Mouse (Mus musculus) layer of hippocampus, postnatal 25 days (tissue): ENCODE data around the gene Rep15. TPM values are rescaled to one million over a fixed set of nuclear protein-coding genes. Genes with fewer than 3 reads are reported as not detected.

ENCODE experiments used
- total RNA-seq, 2 experiments: library from RNA; stranded (reverse); gene quantifications; 2 replicates each; pipeline ENCODE4 v1.2.3; 2021

Gene Rep15
- total RNA-seq, 2 experiments from 2014 or later: 1.2 to 1.7 TPM

Other genes starting within 250 kb of the Rep15 start
- gene Arntl2, start 236.5 kb upstream of the Rep15 start, total RNA-seq: 1 to 10 TPM; 4.9 to 8.8 TPM
- gene Smco2, start 182.5 kb upstream of the Rep15 start, total RNA-seq: not detected
- 10 to 100 TPM; 40.9 to 41.7 TPM for gene Ppfibp1, start 144.1 kb upstream of the Rep15 start, total RNA-seq
- not detected for gene 1700034J05Rik, start 78.2 kb upstream of the Rep15 start, total RNA-seq
- 10 to 100 TPM; 44.4 to 47.3 TPM for gene Mrps35, start 10.2 kb downstream of the Rep15 start, total RNA-seq
- 1 to 10 TPM in 1 of 2 experiments, not detected in 1; 1.0 TPM for gene Mansc4, start 54.4 kb downstream of the Rep15 start, total RNA-seq
- 10 to 100 TPM; 20.5 to 21.9 TPM for gene Klhl42, start 58.8 kb downstream of the Rep15 start, total RNA-seq
- 1 to 10 TPM; 2.4 to 2.7 TPM for gene Pthlh, start 231.6 kb downstream of the Rep15 start, total RNA-seq